Mouse (Mus musculus): ENCODE results near the gene Shisa4. TPM values are rescaled to one million over a fixed set of nuclear protein-coding genes. Genes with fewer than 3 reads are reported as not detected.

Shisa4 gene
- polyA plus RNA-seq, 1 experiment from 2014 or later: 19.2 TPM

DNA sequence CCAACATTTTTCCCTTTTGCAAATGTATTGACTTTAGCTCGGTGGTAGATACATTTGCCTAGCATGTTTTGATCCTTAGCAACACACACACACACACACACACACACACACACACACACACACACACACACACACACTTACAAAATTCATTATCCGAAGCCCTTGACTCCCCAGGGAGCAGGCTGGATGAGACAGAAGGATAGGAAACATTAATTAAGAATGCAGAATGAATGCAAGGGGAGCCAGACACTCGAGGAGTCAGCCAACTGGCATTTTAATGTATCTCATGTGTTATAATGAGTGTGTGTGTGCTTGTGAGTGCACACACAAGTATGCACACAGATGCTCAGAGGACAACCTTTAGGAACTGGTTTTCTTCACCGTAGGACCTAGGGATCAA lies 13.5 kb downstream of the Shisa4 start:
- ATAC-seq: no peak
- Histone ChIP-seq H3K9ac (replicated peaks; ENCODE audit: low read depth) (no peak overlapping the region), H3K36me3 (ENCODE audit: insufficient read depth, low read length) (no peaks in the 10 kb centered on the region), H3K4me1 (ENCODE audit: insufficient read depth, low read depth, low read length) (no peaks in the 10 kb centered on the region), H3K27ac (ENCODE audit: low read length) (no peak overlapping the region), H3K4me2 (replicated peaks; ENCODE audit: low read depth, low read length) (no peak overlapping the region), H3K4me3 (ENCODE audit: low read depth, low read length) (no peak overlapping the region), H3K27me3 (replicated peaks; ENCODE audit: insufficient read depth, low read length) (no peaks in the 10 kb centered on the region), H3K9me3 (ENCODE audit: low read length) (no peaks in the 10 kb centered on the region)
- no peak for DNase-seq (ENCODE audit: low spot score)
- WGBS: 84% methylated on average over 4 of the region's 4 CpGs
- TF ChIP-seq CTCF (IDR thresholded peaks at IDR 0.05): no peak
- TF ChIP-seq EP300 (IDR thresholded peaks at IDR 0.05): no peak

- H3K27ac ChIP-seq (ENCODE audit: low read length): no peak overlapping the region
- 12% methylated on average over 2 of the region's 2 CpGs for WGBS
- ATAC-seq: peak; percentile 49
These were observed 16.0 kb downstream of the Shisa4 start for GRCm38 (mm10) chr1:135359071-135359470.

GRCm38 (mm10) chr1:135351953-135352352 lies 23.1 kb downstream of the Shisa4 start:
- H3K4me1 ChIP-seq (ENCODE audit: insufficient read depth, low read depth, low read length): no peaks in the 10 kb centered on the region
- TF ChIP-seq EP300 (IDR thresholded peaks at IDR 0.05) (no peak), CTCF (IDR thresholded peaks at IDR 0.05) (no peak)
- no peak overlapping the region for H3K4me2 ChIP-seq (replicated peaks; ENCODE audit: low read depth, low read length)
- H3K4me3 ChIP-seq (ENCODE audit: low read depth, low read length): no peak overlapping the region
- 54% methylated on average over 3 of the region's 3 CpGs for WGBS
- 0 out of 2 replicates have a peak overlapping the region, but pooled peaks have one; percentile 20 for H3K27ac ChIP-seq (ENCODE audit: low read length)
- no peak overlapping the region for H3K9ac ChIP-seq (replicated peaks; ENCODE audit: low read depth)
- H3K36me3 ChIP-seq (ENCODE audit: insufficient read depth, low read length): no peaks in the 10 kb centered on the region
- DNase-seq (ENCODE audit: low spot score) (no peak), ATAC-seq (no peak)
- no peaks in the 10 kb centered on the region for H3K9me3 ChIP-seq (ENCODE audit: low read length)
- H3K27me3 ChIP-seq (replicated peaks; ENCODE audit: insufficient read depth, low read length): no peaks in the 10 kb centered on the region

More at GRCm38 (mm10) chr1:135359071-135359470, 16.0 kb downstream of the Shisa4 start:
- DNase-seq (ENCODE audit: low spot score): no peak
- TF ChIP-seq CTCF (IDR thresholded peaks at IDR 0.05) (no peak), EP300 (IDR thresholded peaks at IDR 0.05) (no peak)
- H3K4me3 ChIP-seq (ENCODE audit: low read depth, low read length): no peak overlapping the region
- H3K9me3 ChIP-seq (ENCODE audit: low read length): no peaks in the 10 kb centered on the region
- H3K36me3 ChIP-seq (ENCODE audit: insufficient read depth, low read length): no peaks in the 10 kb centered on the region
- H3K4me2 ChIP-seq (replicated peaks; ENCODE audit: low read depth, low read length): no peak overlapping the region
- H3K27me3 ChIP-seq (replicated peaks; ENCODE audit: insufficient read depth, low read length): no peaks in the 10 kb centered on the region
- H3K9ac ChIP-seq (replicated peaks; ENCODE audit: low read depth): no peak overlapping the region
- no peaks in the 10 kb centered on the region for H3K4me1 ChIP-seq (ENCODE audit: insufficient read depth, low read depth, low read length)

DNA sequence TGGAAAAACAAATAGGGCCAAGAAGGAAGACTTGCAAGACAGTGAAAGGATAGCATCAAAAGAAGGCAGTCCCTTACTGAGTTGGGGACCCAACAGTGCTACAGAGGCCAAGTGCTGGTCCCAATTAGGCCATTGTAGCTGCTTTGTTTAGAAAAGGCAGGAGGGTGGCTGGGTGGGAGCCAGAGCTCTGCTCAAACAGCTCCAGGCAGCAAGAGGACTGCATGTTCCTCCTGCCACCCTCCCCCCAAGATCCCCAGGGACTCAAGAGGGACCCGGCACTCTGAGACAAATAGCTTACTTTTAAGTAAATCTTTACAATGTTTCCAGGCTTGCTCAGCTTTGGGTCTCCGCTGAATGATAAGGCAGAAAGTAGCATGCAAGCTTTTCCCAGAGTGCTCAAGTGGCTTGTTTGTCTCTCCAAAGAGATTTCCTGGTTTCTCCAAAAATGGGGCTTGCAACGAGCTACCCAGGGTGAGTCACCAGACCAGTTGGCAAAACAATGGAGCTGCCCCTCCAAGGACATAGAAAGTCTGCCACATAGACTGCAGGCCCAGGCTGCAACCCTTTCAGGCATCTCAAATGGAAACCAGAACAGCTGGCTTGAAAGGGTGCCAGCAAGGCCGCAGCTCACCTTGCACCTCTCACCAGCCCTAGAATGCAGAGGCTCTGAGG lies 27.4 kb downstream of the Shisa4 start:
- peak; percentile 90 for ATAC-seq
- no peak overlapping the region for H3K4me2 ChIP-seq (replicated peaks; ENCODE audit: low read depth, low read length)
- 24% methylated on average over 4 of the region's 4 CpGs for WGBS

GRCm38 (mm10) chr1:135346891-135347290 lies 28.1 kb downstream of the Shisa4 start:
- no peak overlapping the region for H3K4me3 ChIP-seq (ENCODE audit: low read depth, low read length)
- WGBS: 48% methylated on average over 3 of the region's 3 CpGs
- H3K9me3 ChIP-seq (ENCODE audit: low read length): no peaks in the 10 kb centered on the region
- ATAC-seq (no peak), DNase-seq (ENCODE audit: low spot score) (no peak)
- no peaks in the 10 kb centered on the region for H3K4me1 ChIP-seq (ENCODE audit: insufficient read depth, low read depth, low read length)
- no peak overlapping the region for H3K4me2 ChIP-seq (replicated peaks; ENCODE audit: low read depth, low read length)
- peak overlapping the region; percentile 74 for H3K27ac ChIP-seq (ENCODE audit: low read length)
- H3K36me3 ChIP-seq (ENCODE audit: insufficient read depth, low read length): no peaks in the 10 kb centered on the region
- H3K9ac ChIP-seq (replicated peaks; ENCODE audit: low read depth): no peak overlapping the region
- H3K27me3 ChIP-seq (replicated peaks; ENCODE audit: insufficient read depth, low read length): no peaks in the 10 kb centered on the region
- TF ChIP-seq CTCF (IDR thresholded peaks at IDR 0.05): no peak
- TF ChIP-seq EP300 (IDR thresholded peaks at IDR 0.05): no peak

More for the DNA sequence above, 27.4 kb downstream of the Shisa4 start:
- peak overlapping the region; percentile 74 for H3K27ac ChIP-seq (ENCODE audit: low read length)
- DNase-seq (ENCODE audit: low spot score): peak; percentile 77
- TF ChIP-seq CTCF (IDR thresholded peaks at IDR 0.05) (no peak), EP300 (IDR thresholded peaks at IDR 0.05) (peak; percentile 23; the same call in 1 of the 2 replicates)
- H3K27me3 ChIP-seq (replicated peaks; ENCODE audit: insufficient read depth, low read length): no peaks in the 10 kb centered on the region
- no peaks in the 10 kb centered on the region for H3K36me3 ChIP-seq (ENCODE audit: insufficient read depth, low read length)
- no peaks in the 10 kb centered on the region for H3K4me1 ChIP-seq (ENCODE audit: insufficient read depth, low read depth, low read length)
- no peaks in the 10 kb centered on the region for H3K9me3 ChIP-seq (ENCODE audit: low read length)
- H3K9ac ChIP-seq (replicated peaks; ENCODE audit: low read depth): no peak overlapping the region
- H3K4me3 ChIP-seq (ENCODE audit: low read depth, low read length): no peak overlapping the region

DNA sequence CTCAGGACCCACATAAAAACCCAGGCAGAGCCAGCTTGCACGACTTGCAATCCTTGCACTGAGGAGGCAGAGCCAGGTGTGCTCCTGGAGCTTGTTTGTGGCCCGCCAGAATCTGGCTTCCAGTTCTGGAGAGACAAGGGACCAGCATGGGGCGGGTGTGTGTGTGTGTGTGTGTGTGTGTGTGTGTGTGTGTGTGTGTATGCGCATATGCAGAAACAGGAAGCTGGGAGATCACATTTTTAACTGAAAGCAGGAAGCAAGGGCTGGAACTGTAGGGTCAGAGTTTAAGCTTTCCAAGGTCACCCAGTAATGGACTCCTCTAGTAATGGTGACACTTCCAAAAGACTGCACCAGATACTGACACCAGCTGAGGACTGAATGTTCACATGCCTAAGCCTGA lies 31.0 kb downstream of the Shisa4 start:
- Histone ChIP-seq H3K9me3 (ENCODE audit: low read length) (no peaks in the 10 kb centered on the region), H3K27ac (ENCODE audit: low read length) (no peak overlapping the region), H3K36me3 (ENCODE audit: insufficient read depth, low read length) (no peaks in the 10 kb centered on the region), H3K4me1 (ENCODE audit: insufficient read depth, low read depth, low read length) (no peaks in the 10 kb centered on the region), H3K27me3 (replicated peaks; ENCODE audit: insufficient read depth, low read length) (no peaks in the 10 kb centered on the region), H3K9ac (replicated peaks; ENCODE audit: low read depth) (no peak overlapping the region), H3K4me2 (replicated peaks; ENCODE audit: low read depth, low read length) (no peak overlapping the region), H3K4me3 (ENCODE audit: low read depth, low read length) (no peak overlapping the region)
- no peak for ATAC-seq
- WGBS: 61% methylated on average over 4 of the region's 4 CpGs
- DNase-seq (ENCODE audit: low spot score): no peak
- TF ChIP-seq CTCF (IDR thresholded peaks at IDR 0.05): no peak
- no peak for TF ChIP-seq EP300 (IDR thresholded peaks at IDR 0.05)

Data from lung, postnatal 0 days (tissue).